Mouse (Mus musculus) cortical plate, adult 2 months (tissue): ENCODE results near the gene Fosl1.

ENCODE experiments used
- CTCF ChIP-seq: fragments of 200-500 bp; IDR thresholded peaks from 2 replicates; pipeline ENCODE4 v1.5.1; 2011; ENCODE audit warnings: mild to moderate bottlenecking, control low read depth, low read length; ENCODE audit not compliant: insufficient read depth; ENCODE audit errors: extremely low read depth
- POLR2A ChIP-seq: fragments of 200-500 bp; IDR thresholded peaks from 2 replicates; pipeline ENCODE4 v1.6.1; 2011; ENCODE audit warnings: mild to moderate bottlenecking, low read length, control low read depth; ENCODE audit not compliant: insufficient read depth; ENCODE audit errors: extremely low read depth

DNA sequence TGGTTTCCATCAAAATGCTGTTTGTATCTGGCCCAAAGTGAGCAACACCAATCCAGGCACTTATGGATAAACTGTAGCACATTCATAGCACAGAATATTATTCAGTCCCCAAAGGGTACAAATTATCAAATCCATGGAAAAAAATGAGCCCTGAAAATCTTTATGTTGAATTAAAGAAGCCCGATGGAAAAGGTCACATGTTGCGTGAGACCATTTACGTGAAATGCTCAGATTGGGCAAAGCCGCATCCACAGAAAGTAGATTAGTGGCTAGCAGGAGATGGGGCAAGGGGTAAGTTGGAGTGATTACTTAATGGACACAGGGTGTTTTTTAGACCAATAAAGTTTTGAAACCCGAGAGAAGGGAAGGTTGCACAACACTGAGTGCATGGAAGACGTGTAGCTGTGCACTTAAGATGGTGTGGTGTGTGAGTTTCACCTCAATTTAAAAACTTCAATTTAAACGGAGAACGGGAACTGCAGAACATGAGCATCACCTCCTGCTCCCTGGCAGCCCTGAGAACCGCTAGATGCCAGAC is 2.9 kb upstream of the Fosl1 start:
- TF ChIP-seq POLR2A = no peak
- TF ChIP-seq CTCF = no peak
